In the genomic region with DNA sequence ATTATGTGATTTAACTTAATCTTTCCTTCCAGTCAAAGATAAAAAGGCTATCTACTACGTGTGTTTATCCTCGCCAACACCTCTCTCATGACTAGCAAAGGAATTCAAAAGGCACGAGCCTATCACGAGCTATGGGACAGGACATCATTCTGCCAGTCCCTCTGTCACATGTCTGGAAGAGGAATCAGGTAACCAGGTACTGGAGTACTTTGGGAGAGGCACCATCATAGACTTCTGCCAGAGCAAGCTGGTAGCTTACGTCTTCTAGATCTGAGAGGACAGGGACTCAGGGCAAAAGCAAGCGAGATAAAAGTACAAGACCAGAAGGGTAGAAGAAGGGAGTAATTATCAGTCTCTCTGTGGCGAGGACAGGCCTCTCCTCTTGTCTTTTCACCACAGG, we compare ENCODE assay signal across 13 mouse cellular contexts. TPM values are rescaled to one million over a fixed set of nuclear protein-coding genes. Genes with fewer than 3 reads are reported as not detected.
A peak's percentile ranks its signal among the peaks of the same experiment; 100 is the strongest.
DNase-seq lines count a peak whose midpoint lies in the region; ATAC-seq and TF ChIP-seq lines count a peak whose summit lies in the region.
"Had no signal": no experiment of that assay in that cellular context is flagged by ENCODE, and none has a peak within 500 bp of the region (broad histone marks: within the 10 kb centered on the region; RNA-seq: fewer than 3 reads in every experiment).

No protein-coding gene starts in this region.

- H3K27ac ChIP-seq in heart, embryonic 11.5 days (ENCODE audit: low read depth, low read length) = no peak overlapping the region
- peak overlapping the region; percentile 29 for H3K27ac ChIP-seq in heart, adult 2 months

- TF ChIP-seq POLR2A in heart, adult 2 months (IDR thresholded peaks at IDR 0.05; ENCODE audit: insufficient read depth, low read depth, low read length) = no peak

- H3K27me3 ChIP-seq in heart, embryonic 11.5 days (ENCODE audit: control insufficient read depth, insufficient read depth, low read length) = no peaks in the 10 kb centered on the region
- H3K27me3 ChIP-seq in heart, adult 2 months (ENCODE audit: control insufficient read depth, insufficient read depth, low read length) = no peaks in the 10 kb centered on the region
- H3K27me3 ChIP-seq: CH12.LX, Patski had no signal

- no peak for ATAC-seq in heart, embryonic 11.5 days (replicated peaks; ENCODE audit: insufficient number of reproducible peaks, low FRiP score, low TSS enrichment)
- ATAC-seq: activated CD4-positive, CD25-positive, alpha-beta regulatory T cell, adult 4 months; Patski had no signal

- H3K4me2 ChIP-seq in heart, embryonic 11.5 days = no peak overlapping the region

- no peak overlapping the region for H3K4me3 ChIP-seq in heart, embryonic 11.5 days (ENCODE audit: low read depth, low read length)
- no peak overlapping the region for H3K4me3 ChIP-seq in heart, adult 2 months

- no peaks in the 10 kb centered on the region for H3K79me2 ChIP-seq in heart, adult 2 months (replicated peaks; ENCODE audit: control insufficient read depth, insufficient read depth, low read length)

- H3K9ac ChIP-seq in heart, embryonic 11.5 days (ENCODE audit: low read depth, low read length) = no peak overlapping the region
- no peak overlapping the region for H3K9ac ChIP-seq in heart, adult 2 months (ENCODE audit: low read depth, low read length)

- intact Hi-C loops in heart, adult 2 months (cut with DNase I) = loop anchor here (5.0 kb wide), 1 partner anchor 404 kb away; no protein-coding TSS in a partner anchor

- no peaks in the 10 kb centered on the region for H3K9me3 ChIP-seq in heart, embryonic 11.5 days (replicated peaks; ENCODE audit: control insufficient read depth, low read length)
- H3K9me3 ChIP-seq: G1E had no signal

- 74% methylated on average over 7 of the region's 7 CpGs for WGBS in heart, embryonic 11.5 days (ENCODE audit: insufficient replicate concordance)
- WGBS in heart, adult 2 months = 69% methylated on average over 7 of the region's 7 CpGs

- TF ChIP-seq EP300 in heart, adult 2 months (IDR thresholded peaks at IDR 0.05; ENCODE audit: insufficient read depth, low read depth, low read length) = no peak

- H3K4me1 ChIP-seq in heart, embryonic 11.5 days (ENCODE audit: control insufficient read depth, insufficient read depth, low read length) = no peaks in the 10 kb centered on the region
- peaks cover 3% of the 10 kb centered on the region for H3K4me1 ChIP-seq in heart, adult 2 months (ENCODE audit: control insufficient read depth, insufficient read depth, low read length)

- no peaks in the 10 kb centered on the region for H3K36me3 ChIP-seq in heart, embryonic 11.5 days (ENCODE audit: control insufficient read depth, insufficient read depth, low read length)
- H3K36me3 ChIP-seq in heart, adult 2 months (ENCODE audit: control insufficient read depth, insufficient read depth, low read length) = no peaks in the 10 kb centered on the region
- H3K36me3 ChIP-seq: G1E had no signal

- TF ChIP-seq CTCF in heart, adult 2 months (IDR thresholded peaks at IDR 0.05) = no peak

- peak; percentile 82 for DNase-seq in heart, adult 11 months
- DNase-seq in heart, adult 2 months = peak in 1 of 2 experiments; percentile 10
- no peak for DNase-seq in heart, adult 9 months (ENCODE audit: low spot score in 2 of 2)
- DNase-seq: adrenal gland, adult 8-10 months; adrenal gland, postnatal 25 days; cerebellum, adult 11 months; cerebellum, adult 11-12 months; cerebellum, adult 18-20 months had no signal

RNA-seq across cellular contexts. Expression of a gene that starts 8.2 kb away (rescaled TPM):
- polyA plus RNA-seq in heart, embryonic 11.5 days (2014; fragmentation: Nextera tagmentation; extraction: Ambion mirVana) = 25.2 and 26.0 TPM in 2 replicates
- 10 to 100 TPM; 19.4 to 19.8 TPM for total RNA-seq in heart, adult 2 months (2021)
- 25.2 and 25.7 TPM in 2 replicates for polyA plus RNA-seq in heart, adult 2 months (2012; rRNA removed)

RNA-seq across cellular contexts. Expression of a gene that starts 30.9 kb away (rescaled TPM):
- polyA plus RNA-seq in heart, embryonic 11.5 days (2014; fragmentation: Nextera tagmentation; extraction: Ambion mirVana) = 40.6 and 48.3 TPM in 2 replicates
- total RNA-seq in heart, adult 2 months (2021) = 10 to 100 TPM; 20.9 to 21.9 TPM
- 6.4 and 8.9 TPM in 2 replicates for polyA plus RNA-seq in heart, adult 2 months (2012; rRNA removed)
